Mouse (Mus musculus) ES-Bruce4 (cell line): ENCODE results near the gene Zkscan3. TPM values are rescaled to one million over a fixed set of nuclear protein-coding genes. Genes with fewer than 3 reads are reported as not detected.

ENCODE experiments used
- H3K27ac ChIP-seq: 2 replicates; pipeline ENCODE4 v1.5.1; 2012; ENCODE audit warnings: low read length, inconsistent platforms; ENCODE audit not compliant: insufficient read depth
- H3K27me3 ChIP-seq: 2 replicates; pipeline ENCODE4 v1.6.1; 2012; ENCODE audit warnings: mild to moderate bottlenecking, low read length, inconsistent platforms; ENCODE audit not compliant: control insufficient read depth, poor library complexity, insufficient read depth, severe bottlenecking
- H3K36me3 ChIP-seq: 2 replicates; pipeline ENCODE4 v1.6.1; 2012; ENCODE audit warnings: inconsistent platforms, mild to moderate bottlenecking, low read length, moderate library complexity; ENCODE audit not compliant: control insufficient read depth, poor library complexity, insufficient read depth, severe bottlenecking
- H3K4me1 ChIP-seq: one replicate; pipeline ENCODE4 v1.8.1; 2011; ENCODE audit warnings: low read length; ENCODE audit not compliant: control insufficient read depth, insufficient read depth
- H3K4me3 ChIP-seq: 2 replicates; pipeline ENCODE4 v1.5.1; 2011; ENCODE audit warnings: low read depth, mild to moderate bottlenecking, low read length
- H3K9ac ChIP-seq: 2 replicates; pipeline ENCODE4 v1.6.1; 2012; ENCODE audit warnings: low read depth, mild to moderate bottlenecking, inconsistent platforms; ENCODE audit not compliant: poor library complexity, severe bottlenecking
- H3K9me3 ChIP-seq: replicated peaks from 2 replicates; pipeline ENCODE4 v1.6.1; 2012; ENCODE audit warnings: mild to moderate bottlenecking, low read length, inconsistent platforms; ENCODE audit not compliant: control insufficient read depth, poor library complexity, insufficient read depth, severe bottlenecking
- CTCF ChIP-seq: IDR thresholded peaks from one replicate; pipeline ENCODE4 v1.8.1; 2011; ENCODE audit warnings: low read depth, low read length
- EP300 ChIP-seq: IDR thresholded peaks from 2 replicates; pipeline ENCODE4 v1.6.1; 2011; ENCODE audit warnings: low read depth, low read length; ENCODE audit not compliant: insufficient read depth
- POLR2A ChIP-seq: IDR thresholded peaks from one replicate; pipeline ENCODE4 v1.8.1; 2011; ENCODE audit warnings: low read length; ENCODE audit not compliant: insufficient read depth
- polyA plus RNA-seq: library from polyadenylated mRNA; stranded (reverse); fragments of >200 nt; gene quantifications from 2 replicates; pipeline ENCODE4 v1.2.4, GENCODE M21; 2011; ENCODE audit warnings: low read depth; ENCODE audit not compliant: missing spikeins, insufficient read depth, insufficient read length

Gene Zkscan3
- polyA plus RNA-seq, 1 experiment: 38.5 TPM

GRCm38 (mm10) chr13:21435476-21435875 lies 32.9 kb upstream of the Zkscan3 start:
- Histone ChIP-seq H3K4me3 (no peak overlapping the region), H3K27ac (no peak overlapping the region), H3K9me3 (no peaks in the 10 kb centered on the region), H3K27me3 (no peaks in the 10 kb centered on the region), H3K4me1 (no peaks in the 10 kb centered on the region), H3K9ac (no peak overlapping the region), H3K36me3 (no peaks in the 10 kb centered on the region)
- TF ChIP-seq CTCF: no peak
- no peak for TF ChIP-seq EP300
- TF ChIP-seq POLR2A: no peak

GRCm38 (mm10) chr13:21427631-21428030 lies 25.1 kb upstream of the Zkscan3 start:
- H3K27ac ChIP-seq: no peak overlapping the region
- no peaks in the 10 kb centered on the region for H3K27me3 ChIP-seq
- no peak overlapping the region for H3K9ac ChIP-seq
- no peak for TF ChIP-seq EP300
- no peak for TF ChIP-seq CTCF
- TF ChIP-seq POLR2A: no peak
- no peaks in the 10 kb centered on the region for H3K4me1 ChIP-seq
- H3K9me3 ChIP-seq: no peaks in the 10 kb centered on the region
- no peak overlapping the region for H3K4me3 ChIP-seq
- no peaks in the 10 kb centered on the region for H3K36me3 ChIP-seq

DNA sequence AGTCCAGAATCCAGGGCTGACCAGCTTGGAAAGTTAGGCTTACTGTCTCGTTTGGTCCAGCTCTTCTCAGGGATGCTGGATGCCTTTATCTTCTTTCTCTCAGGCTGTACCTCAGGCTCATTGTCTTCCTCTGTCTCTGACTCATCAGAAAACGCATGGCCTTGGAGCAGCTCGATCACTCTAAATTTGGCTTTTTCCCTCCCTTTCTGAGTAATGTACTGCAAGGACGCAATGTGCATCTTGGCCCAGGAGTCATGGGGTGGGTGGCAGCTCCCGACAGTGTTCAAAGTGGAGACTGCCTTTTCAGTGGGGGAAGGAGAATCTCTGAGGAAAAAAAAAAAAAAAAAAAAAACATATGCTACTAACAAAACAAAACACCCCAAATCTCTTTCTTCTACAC lies 20.7 kb upstream of the Zkscan3 start:
- H3K9ac ChIP-seq: no peak overlapping the region
- no peak overlapping the region for H3K4me3 ChIP-seq
- H3K4me1 ChIP-seq: no peaks in the 10 kb centered on the region
- no peaks in the 10 kb centered on the region for H3K9me3 ChIP-seq
- H3K36me3 ChIP-seq: no peaks in the 10 kb centered on the region
- no peak for TF ChIP-seq POLR2A
- no peak for TF ChIP-seq EP300
- no peak overlapping the region for H3K27ac ChIP-seq
- H3K27me3 ChIP-seq: no peaks in the 10 kb centered on the region

DNA sequence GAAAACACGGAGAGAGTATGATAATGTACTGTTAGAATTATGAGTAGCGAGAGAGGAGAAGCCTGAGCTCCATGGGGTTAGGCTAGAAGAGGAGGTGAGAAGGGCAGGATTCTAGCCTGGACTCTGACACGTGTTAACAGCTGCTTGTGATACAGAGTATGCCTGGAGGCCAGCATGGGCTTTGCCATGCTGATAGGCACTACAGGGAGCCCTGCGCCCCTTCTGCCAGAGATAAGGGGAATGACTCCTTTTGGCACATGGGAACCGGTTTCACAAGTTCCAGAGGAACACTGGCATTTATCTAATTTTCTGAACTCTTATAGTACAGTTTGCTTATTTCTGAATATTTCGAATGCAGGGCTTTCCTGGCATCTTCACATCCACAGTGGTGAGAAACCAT lies 16.3 kb upstream of the Zkscan3 start:
- Histone ChIP-seq H3K9ac (no peak overlapping the region), H3K4me1 (no peaks in the 10 kb centered on the region), H3K36me3 (no peaks in the 10 kb centered on the region), H3K9me3 (no peaks in the 10 kb centered on the region), H3K27me3 (no peaks in the 10 kb centered on the region), H3K4me3 (no peak overlapping the region), H3K27ac (no peak overlapping the region)
- TF ChIP-seq POLR2A: no peak
- TF ChIP-seq EP300: no peak
- no peak for TF ChIP-seq CTCF

GRCm38 (mm10) chr13:21417298-21418010 lies 14.9 kb upstream of the Zkscan3 start:
- Histone ChIP-seq H3K27ac (no peak overlapping the region), H3K36me3 (no peaks in the 10 kb centered on the region), H3K4me1 (no peaks in the 10 kb centered on the region), H3K9ac (no peak overlapping the region), H3K27me3 (no peaks in the 10 kb centered on the region), H3K9me3 (no peaks in the 10 kb centered on the region), H3K4me3 (no peak overlapping the region)
- no peak for TF ChIP-seq EP300
- no peak for TF ChIP-seq POLR2A
- TF ChIP-seq CTCF: no peak

- Histone ChIP-seq H3K4me3 (no peak overlapping the region), H3K27me3 (no peaks in the 10 kb centered on the region), H3K4me1 (no peaks in the 10 kb centered on the region), H3K9ac (no peak overlapping the region), H3K27ac (no peak overlapping the region), H3K9me3 (no peaks in the 10 kb centered on the region), H3K36me3 (no peaks in the 10 kb centered on the region)
- TF ChIP-seq CTCF: no peak
- no peak for TF ChIP-seq EP300
- TF ChIP-seq POLR2A: no peak
Observed at GRCm38 (mm10) chr13:21415750-21416149, 13.2 kb upstream of the Zkscan3 start.
